Mouse (Mus musculus) monocyte, adult 2 months (primary cell): ENCODE measurements around the gene Tmem255b.

Experiments used
- DNase-seq, 2 experiments: peaks; one replicate each; pipeline ENCODE4 v3.0.0; 2022; ENCODE audit warnings: low spot score in 2 of 2, low read depth in 1 of 2

The Tmem255b gene

DNA sequence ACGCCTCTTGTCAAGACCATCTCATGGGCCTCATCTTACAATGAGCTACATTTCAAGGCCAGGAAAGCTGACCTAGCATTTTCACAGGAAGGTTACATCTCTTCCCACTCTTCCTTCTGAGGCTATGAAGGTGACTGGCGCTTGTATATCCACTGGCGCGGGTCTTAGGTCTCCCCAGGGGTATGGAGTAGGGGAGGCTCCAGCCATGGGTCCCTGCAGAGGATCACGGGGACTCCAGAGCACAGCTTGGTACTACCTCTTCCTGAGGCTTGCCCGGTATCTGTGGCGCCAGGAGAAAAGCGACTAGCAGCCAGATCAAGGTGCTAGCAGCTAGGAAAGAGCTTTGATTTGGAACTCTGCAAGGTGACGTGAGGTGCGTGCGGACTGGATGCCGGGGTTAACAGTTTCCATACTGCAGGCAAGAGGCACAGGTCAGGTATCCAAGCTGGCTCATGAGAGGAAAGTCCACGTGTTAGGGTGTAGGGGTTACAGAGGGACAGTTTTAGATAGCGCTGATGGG, 56.6 kb downstream of the Tmem255b start:
- DNase-seq: no peak

GRCm38 (mm10) chr8:13492198-13492995, 57.4 kb downstream of the Tmem255b start:
- no peak for DNase-seq

GRCm38 (mm10) chr8:13493011-13493410, 58.0 kb downstream of the Tmem255b start:
- no peak for DNase-seq

DNA sequence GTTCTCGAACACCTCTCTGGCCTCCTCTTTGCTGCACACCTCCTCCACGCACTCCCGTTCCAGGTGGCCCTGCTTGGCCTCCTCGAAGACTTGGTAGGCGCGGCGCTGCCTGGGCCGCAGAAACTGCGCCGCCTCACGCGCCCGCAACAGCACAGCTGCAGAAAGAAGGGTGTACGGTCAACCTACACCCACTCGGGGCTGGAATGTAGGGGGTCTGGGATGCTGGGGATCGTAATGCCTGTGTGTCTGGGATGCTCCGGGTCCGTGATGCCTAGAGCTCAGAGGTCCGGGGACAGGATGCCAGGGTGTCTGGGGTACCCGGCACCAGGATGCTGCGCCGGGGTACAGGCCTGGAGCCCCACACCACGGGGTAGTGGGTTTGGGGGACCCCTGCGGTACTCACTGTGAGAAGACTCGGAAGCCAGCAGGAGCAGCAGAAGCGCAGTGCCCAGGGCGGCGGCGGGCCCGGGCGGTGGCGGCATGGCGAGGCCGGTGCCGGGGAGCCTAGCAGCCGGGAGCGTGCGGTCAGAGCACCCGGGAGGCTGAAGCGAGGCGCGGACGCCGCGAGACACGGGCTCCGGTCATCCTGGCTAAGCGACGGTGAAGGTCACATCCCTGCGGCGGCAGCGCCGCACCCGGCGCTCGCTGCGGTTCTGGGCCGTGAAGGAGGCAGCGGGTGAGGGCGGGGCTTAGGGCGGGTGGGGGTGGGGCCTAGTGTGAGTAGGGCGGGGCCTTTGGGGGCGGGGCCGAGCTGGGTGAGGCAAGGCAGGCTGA, 59.1 kb downstream of the Tmem255b start, which contains the start of gene Gas6:
Gas6 (minus strand) TSS at position 633 of the 774 bp plus-strand sequence.
- no peak for DNase-seq

DNA sequence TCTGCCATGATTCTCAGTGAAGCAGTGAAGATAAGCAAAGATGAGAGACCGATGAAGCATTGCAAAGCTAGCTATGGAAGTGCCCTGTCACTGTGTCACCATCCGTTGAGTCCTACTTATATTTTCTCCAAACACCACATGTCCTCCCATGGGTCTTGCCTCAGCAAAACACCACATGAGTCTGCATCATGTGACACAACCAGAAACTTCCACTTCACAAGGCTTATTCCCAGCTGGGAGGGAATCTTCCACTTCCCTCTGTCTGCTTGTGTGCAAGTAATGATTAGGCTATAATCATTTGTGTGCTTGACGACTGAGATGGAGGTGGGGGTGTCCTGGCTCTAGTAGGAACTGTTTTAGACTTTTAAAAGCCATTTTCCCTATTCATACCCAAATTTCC, 66.2 kb downstream of the Tmem255b start:
- no peak for DNase-seq

DNA sequence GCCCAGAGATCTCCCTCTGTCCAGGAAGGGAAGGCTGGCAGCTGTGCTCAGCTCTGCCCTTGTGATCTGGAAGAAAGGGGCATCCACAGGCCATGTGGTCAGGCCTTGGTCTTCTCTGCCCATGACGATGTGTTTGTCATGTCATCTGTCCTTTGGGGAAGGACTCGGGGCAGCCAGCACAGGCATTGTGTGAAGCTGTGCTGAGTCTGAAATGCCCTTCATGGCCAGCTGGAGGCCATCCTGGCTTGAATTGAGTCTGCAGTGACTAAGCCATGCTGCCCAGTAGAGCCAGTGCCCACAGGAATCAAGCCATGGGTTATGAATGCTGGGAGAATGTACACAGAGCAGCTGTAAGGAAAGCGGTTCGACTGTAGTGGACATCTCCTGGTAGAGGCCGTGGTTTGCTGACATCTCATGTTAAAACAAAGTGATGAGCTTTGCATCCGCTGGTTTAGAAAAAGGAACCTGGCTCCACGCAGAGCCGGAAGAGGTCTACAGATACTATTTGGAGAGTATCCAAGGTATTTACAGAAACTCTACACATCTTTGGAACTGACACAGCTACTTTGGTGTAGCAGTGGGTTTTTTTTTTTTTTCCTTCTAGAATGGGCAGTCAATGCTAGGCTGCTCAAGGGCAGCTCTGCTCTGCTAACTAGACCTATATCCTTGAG, 69.1 kb downstream of the Tmem255b start:
- DNase-seq: no peak

DNA sequence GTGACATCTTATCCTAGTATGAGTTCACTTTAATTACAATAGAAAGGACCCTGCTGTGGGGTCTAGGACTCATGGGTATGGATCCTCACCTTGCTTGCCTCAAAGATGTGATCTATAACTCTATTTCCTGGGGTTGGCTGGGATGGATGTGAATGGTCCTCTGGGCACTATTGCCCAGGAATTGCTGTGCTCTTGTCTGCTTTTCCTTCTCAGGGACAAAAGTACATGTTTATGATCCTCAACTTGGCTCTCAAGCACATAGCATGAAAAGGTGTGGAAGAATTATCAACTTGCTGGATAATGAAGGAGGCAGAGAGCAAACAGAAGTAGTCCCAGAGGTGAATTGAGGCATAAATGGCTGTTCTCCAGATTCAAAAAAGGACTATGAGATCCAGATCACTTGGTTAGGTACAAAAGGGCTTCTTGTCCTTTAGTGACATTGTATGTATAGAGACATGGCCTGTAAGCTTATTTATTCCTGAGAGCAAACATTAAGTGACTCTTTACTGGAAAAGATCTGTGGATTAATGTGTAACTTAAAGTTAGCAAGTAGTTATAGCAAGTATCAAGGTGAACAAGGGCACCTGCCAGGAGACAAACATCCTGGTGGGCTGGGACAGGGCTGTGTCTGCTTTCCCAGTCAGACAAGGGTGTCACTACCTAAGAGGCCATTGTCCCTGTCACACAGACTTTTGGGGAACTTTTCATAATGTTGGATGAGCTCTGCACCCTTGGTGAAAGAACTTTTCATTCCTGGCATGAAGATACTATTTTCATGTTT, 70.1 kb downstream of the Tmem255b start:
- DNase-seq: no peak

DNA sequence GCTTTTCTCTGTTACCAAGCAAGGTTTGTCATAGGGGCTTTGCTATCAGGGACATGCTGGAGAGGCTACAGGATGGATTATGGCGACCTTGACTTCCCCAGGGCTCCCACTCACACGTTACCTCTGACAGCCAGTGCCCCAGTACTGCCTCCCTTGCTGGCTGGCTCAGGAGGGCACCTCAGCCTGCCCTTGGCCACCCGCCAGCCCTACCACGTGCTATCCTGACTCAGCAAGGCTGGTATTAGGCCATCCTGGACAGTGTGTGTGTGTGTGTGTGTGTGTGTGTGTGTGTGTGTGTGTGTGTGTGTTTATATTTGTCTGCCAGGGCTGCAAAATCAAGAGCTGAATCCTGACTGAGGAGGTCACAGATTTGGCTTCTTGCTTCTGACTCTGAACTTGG, 71.9 kb downstream of the Tmem255b start:
- DNase-seq: no peak

- DNase-seq: no peak
These were observed 72.4 kb downstream of the Tmem255b start for GRCm38 (mm10) chr8:13507284-13507937.

- no peak for DNase-seq
These were observed 77.0 kb downstream of the Tmem255b start for GRCm38 (mm10) chr8:13512016-13512415.

DNA sequence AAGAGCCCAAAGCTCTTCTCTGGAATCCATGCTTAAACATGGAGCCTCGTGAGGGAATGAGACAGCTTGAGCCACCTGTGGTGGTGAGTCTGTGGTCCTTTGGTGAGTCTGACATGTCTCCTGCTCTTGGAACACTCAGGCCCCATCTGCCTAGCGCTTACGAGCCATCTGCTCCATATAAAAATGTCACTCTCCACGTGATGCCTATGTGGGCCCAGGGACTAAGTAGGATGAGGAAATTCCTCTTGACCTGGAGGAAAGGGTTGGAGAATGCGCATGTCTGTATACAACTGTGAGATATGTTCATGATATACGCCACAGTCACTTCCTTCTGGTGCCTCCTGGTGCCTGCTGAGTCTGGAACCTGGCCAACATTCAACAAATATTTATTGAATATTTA, 77.7 kb downstream of the Tmem255b start:
- DNase-seq: no peak

DNA sequence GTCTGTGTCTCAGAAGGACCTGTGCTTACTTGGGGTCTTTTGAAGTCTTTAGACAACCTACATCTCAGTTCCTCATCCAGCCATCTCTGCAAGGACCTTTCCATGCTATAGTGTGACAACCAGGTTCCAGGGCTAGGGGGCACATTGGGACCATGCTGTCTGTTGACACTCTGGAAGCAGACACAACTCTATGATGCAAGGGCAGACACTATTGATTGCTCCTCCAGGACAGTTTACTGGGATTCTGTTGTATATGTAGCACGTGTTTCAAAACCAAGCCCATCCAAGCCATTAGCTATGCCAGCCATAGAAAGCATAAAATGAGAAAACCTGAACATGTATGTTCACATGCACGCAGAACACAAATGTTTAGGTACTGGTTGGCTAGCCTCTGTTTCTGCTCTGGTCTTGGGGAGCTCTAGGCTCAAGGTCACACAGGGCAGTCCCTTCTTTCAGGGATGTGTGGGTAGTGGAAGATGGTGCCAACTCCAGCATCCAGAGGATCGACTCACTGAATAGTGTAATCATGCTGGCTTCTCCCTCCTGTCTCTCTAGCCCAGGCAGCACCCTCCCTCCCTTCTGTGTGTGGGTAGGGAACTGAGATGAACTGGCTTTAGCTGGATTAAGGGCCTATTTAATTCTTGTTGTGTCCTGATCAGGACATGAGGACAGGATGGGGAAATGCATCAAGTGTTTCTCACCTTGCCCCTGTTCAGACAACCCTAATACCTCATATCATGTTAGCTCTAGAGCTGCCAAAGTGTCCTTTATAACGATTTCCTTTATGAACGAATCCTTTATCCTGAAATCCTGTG, 78.8 kb downstream of the Tmem255b start:
- no peak for DNase-seq

- no peak for DNase-seq
These were observed 81.0 kb downstream of the Tmem255b start for GRCm38 (mm10) chr8:13516011-13516442.

GRCm38 (mm10) chr8:13516728-13517127, 81.7 kb downstream of the Tmem255b start:
- no peak for DNase-seq

- DNase-seq: no peak
These were observed 82.3 kb downstream of the Tmem255b start for GRCm38 (mm10) chr8:13517284-13517781.
